Mouse (Mus musculus): ENCODE data around the gene Slc7a14.
A peak's percentile ranks its signal among the peaks of the same experiment; 100 is the strongest.

Gene Slc7a14

GRCm38 (mm10) chr3:31205167-31205566 lies 105.0 kb downstream of the Slc7a14 start:
- DNase-seq = no peak

- no peak for DNase-seq
Observed at GRCm38 (mm10) chr3:31203947-31204346, 106.2 kb downstream of the Slc7a14 start.

GRCm38 (mm10) chr3:31199162-31199877 lies 110.9 kb downstream of the Slc7a14 start:
- DNase-seq = no peak

GRCm38 (mm10) chr3:31191402-31191801 lies 118.8 kb downstream of the Slc7a14 start:
- no peak for DNase-seq

- DNase-seq = no peak
Observed at GRCm38 (mm10) chr3:31190342-31190741, 119.8 kb downstream of the Slc7a14 start.

GRCm38 (mm10) chr3:31166365-31166871 lies 143.8 kb downstream of the Slc7a14 start:
- DNase-seq = peak; percentile 16 to 59

DNA sequence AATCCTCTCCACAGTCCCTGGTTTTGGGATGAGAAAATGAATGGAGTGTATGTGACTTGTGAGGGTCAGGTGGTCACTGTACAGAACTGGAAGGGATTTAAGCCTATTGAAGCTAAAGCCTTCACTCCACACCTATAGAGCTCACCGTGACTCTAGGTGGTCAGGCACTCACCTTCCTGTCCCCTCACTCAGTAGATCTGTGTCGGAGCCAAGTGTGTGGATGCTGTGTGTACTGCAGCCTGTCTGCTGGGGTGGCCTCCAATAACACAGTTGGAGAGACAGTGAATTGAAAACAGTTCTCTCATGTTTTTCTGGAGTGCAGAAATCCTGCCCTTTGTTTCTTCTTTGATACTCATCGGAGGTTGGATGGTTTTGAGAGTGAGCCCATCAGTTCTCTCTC lies 144.4 kb downstream of the Slc7a14 start:
- DNase-seq = no peak

DNA sequence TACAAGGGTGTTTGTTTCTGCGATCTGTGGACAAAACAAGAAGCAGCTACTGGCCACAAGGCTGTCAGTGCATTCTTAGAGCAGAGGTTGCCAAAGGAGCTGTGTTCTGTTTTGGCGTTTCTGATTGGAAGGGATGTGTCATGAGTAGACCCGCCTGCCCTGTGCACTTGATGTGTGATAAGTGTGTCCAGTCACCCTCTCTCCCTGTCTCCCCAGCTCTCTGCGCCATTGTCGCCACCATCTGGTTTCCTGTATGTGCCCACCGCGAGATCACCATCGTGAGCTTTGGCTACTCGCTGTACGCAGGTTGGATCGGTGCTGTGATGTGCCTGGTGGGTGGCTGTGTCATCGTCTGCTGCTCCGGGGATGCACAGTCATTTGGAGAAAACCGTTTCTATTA lies 147.3 kb downstream of the Slc7a14 start:
- no peak for DNase-seq

DNA sequence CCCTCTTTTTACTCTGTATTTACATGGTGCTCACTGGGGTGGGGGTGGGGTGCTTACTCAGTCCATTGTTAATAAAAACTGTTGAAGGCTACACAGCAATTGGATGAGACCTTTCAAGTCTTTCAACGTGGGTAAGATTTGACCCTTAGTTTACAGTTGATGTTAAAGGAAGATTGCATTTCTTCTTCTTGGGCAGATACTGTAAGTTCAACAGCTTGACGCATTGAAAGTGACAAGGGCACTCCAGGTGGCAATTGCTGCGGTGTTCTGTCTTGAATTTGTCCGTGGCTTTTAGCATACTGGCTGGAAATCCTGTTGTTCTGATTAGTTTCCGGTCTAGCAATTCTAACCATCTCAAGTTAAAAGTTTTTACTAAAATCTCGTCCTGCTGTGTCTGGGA lies 148.8 kb downstream of the Slc7a14 start:
- DNase-seq = no peak

- DNase-seq = no peak
Observed at GRCm38 (mm10) chr3:31160046-31160445, 150.1 kb downstream of the Slc7a14 start.

- DNase-seq = no peak
Observed at GRCm38 (mm10) chr3:31157776-31158175, 152.4 kb downstream of the Slc7a14 start.

DNA sequence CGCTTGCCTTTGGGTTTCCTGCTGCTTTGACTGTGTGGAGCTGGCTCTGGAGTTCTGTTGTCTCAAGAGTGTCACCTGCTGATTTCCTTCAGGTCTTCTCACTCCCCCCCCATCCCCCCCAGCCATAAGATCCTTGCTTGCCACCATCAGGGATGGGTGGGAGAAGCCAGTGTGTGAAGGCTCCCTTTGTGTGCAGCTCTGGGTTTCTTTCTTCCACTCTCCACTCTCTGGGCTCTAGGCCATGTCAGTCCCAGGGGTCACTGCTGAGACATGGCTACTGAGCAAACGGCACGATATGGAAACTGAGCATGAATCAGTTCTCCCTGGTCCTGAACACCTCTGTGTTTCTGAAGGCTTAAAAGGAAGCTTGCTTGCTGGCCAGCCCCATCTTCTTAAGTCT lies 154.1 kb downstream of the Slc7a14 start:
- no peak for DNase-seq

Measured in lung, postnatal 4 days (tissue).